Mouse (Mus musculus): Measurements from ENCODE around the gene Pdzd8.

Pdzd8 gene

DNA sequence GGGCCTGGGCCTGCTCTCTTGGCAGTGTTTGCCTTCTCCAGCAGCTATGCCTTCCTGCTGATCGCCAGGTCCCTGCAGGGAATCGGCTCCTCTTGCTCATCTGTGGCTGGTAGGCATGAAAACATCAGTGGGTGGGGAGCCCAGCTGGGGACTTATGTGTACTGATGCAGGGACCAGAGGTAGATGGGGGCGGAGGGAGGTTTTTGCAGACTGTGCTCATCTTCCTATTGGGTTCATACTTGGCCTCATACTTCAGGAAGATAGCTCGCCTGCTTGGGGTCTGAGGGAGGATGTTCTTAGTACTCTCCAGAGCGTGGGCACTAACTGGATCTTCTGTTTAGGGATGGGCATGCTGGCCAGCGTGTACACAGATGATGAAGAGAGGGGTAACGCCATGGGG, 72.4 kb downstream of the Pdzd8 start:
- no peak for DNase-seq (ENCODE audit: low spot score)

DNA sequence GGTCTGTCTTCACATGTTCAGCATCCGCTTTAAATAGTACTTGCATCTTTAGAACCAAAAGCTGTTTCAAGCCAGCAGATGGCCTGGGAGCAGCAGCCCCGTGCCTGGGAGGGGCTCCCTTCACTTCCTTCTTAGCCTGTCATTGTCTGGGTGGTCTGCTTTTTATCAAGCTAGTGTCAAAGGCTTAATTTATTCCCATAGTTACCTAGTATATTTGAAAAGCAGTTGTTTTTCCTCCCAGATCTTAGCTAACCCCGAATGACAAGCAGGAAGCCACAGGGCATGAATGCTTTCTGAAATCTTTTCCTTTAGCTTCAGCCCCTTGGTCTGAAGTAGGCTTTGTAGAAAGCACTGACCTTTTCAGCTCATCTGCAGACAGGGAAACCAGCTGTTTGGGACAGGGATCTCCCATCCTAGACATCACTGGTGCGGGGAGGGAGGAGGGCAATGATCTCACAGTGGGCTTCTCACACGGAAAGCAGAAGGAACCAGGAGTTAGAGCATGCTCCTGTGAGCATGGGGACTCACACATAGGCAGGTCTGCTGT, 78.1 kb downstream of the Pdzd8 start:
- DNase-seq (ENCODE audit: low spot score) = no peak

DNA sequence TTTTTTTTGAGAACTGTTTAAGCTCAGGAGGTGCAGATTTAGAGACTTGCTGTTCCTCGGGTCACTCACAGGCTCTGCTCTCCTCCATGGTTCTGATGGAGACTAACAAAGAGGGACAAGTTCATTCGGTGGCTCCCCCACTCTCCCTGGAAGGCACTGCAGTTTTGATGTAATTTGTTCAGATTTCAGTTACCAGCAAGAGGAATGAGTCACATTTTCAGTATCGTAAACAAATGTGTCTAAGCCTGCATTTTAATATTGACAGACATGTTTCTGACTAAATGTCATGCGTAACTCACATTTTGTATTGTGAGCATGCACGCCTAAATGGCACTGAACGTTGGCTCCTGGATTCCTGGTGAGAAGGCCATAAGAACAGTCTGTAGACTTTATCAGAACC, 79.7 kb downstream of the Pdzd8 start:
- DNase-seq (ENCODE audit: low spot score) = no peak

DNA sequence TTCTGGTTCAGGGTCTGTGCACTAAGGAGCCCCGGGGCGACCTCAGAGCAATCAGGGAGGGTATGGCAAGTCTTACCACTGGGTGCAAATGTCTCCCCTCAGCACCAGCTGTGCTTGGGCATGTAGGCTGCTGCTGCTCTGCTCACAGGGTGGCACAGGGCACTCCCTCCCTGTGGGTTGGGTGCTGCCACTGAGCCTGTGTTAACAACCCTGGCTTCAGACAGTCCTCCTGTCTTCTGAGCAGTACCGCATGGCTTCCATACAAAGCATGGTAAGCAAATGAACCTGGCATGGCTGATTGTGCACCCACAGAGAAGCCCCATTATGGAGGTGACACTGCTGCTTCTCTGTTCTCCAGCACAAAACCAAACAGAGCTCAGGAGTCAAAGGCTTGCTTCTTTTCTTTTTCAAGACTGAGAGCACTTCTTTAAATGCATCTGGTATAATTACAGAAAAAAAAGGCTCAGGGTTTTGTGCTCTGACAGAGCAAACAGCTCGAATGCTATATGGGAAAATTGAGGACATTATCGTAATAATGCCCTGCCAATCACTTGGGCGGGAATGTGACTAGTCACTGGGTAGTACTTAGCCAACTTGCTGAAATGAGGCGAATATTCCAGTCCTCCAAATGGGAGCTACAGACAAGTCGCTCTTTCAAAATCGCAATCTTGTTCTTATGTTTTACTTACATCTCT, 80.6 kb downstream of the Pdzd8 start:
- DNase-seq (ENCODE audit: low spot score) = no peak

DNA sequence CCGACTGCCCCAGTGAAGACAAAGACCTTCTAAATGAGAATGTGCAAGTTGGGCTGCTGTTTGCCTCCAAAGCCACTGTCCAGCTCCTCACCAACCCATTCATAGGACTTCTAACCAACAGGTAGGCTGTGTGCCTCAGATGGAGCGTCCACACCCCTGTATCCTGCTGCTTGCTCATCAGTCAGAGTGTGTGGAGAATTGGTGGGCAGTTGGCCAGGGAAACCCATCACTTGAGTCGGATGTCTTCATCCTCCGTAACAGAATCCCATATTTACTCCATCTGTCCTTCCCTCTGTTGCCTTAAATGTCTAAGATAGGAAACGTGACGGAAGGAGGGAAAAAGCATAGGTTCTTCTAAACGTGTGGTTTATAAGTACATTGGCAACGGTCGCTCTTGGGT, 82.4 kb downstream of the Pdzd8 start:
- DNase-seq (ENCODE audit: low spot score) = no peak

DNA sequence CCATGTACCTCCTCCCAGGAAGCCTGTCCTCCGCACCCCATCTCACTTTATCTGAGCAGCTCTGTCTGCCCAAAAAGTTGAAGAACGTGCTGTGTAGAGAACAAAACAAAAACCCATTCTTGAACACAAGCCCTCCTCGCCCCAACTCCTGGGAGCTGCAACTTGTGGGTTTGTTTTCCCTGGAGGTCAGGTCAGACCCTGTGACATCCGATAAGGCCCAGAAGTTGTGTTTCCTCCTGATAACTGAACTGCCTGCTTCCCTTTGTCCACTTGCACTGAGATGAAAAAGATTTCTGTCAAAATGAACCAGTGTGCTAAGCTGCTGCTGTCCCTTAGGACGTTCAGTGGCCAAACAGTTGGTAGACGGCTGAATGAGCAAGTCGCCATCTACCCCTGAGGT, 84.0 kb downstream of the Pdzd8 start:
- DNase-seq (ENCODE audit: low spot score) = no peak

DNA sequence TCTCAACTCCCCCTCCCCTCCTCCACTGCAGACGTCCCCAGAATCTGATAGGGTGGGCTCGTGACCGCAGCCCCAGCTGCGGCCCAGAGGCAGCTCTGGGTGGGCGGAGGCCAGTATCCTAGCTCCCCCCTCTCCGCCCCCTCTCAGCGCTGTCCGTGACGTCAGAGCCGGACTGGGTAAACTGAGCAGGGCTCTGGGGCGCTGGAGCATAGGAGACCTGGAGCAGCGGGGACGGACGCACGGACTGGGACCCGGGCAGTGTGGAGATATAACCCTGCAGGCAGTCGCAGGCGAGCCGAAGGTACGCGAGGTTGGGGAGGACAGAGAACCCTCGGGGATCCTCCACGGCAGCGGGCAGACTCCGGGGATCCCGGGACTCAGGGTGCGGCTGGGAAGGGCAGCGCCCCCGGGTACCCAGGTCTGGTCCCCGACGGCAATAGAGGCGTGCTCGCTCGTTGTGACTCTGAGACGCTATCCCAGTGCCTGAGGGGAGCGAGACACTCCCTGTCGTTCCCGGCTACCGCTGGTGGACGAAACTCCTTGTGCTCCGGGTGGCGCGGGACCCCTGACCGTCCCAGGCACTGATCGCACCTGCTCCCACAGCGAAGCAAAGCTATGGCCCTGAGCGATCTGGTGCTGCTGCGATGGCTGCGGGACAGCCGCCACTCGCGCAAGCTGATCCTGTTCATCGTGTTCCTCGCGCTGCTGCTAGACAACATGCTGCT, 84.7 kb downstream of the Pdzd8 start, which contains the start of gene Slc18a2:
Slc18a2 (plus strand) TSS at position 179 of the 725 bp plus-strand sequence.
- DNase-seq (ENCODE audit: low spot score) = no peak

DNA sequence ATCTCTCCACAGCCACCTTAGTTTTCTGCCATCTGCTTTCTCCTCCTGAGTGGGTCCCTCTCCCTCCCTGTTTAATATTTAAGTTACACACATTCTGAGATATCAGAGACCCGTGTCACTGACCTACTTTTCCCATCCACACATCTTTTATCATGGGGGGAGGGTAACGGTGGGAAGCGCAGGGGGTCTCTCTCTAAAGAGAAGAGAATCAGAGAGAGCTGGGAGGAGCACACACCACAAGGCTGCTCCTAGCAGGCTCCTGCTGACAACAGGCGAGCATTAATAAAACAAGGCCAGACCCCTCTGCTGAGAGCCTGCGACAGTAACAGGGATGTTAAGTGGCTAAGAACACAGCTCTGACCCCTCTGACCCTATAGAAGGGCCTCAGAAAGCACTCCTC, 85.9 kb downstream of the Pdzd8 start:
- DNase-seq (ENCODE audit: low spot score) = no peak

DNA sequence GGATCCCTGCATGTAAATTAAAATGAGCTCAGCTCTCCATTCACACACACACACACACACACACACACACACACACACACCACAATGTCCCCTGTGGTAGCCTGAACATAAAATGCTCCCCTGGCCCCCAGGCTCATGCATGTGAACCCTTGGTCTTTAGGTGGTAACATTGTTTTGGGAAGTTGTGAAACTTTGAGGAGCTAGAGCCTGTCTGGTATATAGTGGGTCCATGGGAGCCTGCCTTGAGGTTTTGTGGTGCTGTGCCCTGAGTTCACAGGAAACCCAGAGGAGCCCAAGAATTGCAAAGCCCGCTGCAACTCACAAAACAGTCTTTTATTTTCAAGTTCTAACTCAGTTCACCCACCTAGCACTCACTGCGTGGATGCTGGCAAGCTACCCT, 92.9 kb downstream of the Pdzd8 start:
- DNase-seq (ENCODE audit: low spot score) = no peak

DNA sequence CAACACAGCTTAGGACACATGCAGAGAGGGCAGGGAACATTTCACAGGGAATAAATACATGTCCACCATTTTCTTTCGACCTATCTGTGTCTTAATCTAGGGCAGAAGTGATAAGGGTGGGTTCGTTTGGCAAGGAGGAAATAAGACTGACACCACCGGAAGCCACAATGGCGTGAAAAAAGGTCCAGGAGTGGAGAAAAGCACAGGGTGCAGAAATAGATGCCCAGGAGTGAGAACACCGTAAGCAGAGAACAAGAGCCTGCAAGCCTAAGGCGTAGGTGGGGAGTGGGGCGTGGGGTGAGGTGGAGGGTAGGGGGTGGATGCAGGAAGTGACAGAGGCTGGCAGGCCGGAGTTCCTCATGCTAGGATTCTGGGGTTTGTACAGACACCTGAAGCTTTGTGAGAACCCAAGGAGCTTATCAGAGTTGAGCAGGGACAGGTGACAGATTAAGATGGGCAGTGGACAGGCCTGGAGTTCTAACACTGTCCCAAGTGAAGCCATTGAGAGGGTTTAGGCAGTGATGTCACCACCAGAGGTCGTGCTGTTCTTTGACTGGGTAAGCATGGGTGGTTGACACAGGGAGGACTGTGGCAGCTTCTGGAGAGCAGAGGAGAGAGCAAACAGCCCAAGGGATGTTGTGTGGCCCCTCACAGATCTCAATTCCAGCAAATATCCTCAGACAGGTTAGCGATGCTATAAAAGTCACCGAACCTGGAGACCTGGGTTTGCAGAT, 96.9 kb downstream of the Pdzd8 start:
- no peak for DNase-seq (ENCODE audit: low spot score)

DNA sequence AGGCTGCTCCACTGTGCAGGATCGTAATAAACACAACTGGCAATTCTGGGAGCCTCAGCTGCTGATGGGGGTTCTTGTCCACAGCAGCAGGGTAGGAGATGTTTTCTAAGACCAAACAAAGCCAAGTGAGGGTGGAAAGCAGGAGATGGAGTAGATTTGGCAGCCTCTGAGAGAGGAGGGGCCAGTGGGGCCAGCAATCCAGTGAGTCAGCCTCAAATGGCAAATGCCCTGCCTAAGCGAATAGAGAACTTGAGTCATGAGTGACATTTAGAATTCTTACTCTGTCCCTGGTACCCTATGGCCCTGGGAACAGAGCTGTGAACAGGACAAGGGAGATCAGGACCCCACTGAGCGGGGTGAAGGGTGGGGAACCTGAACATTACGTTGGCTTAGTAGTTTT, 97.4 kb downstream of the Pdzd8 start:
- no peak for DNase-seq (ENCODE audit: low spot score)

Measured in testis, postnatal 14 days (tissue).